Mouse (Mus musculus): ENCODE results near the gene Abca17. TPM values are rescaled to one million over a fixed set of nuclear protein-coding genes. Genes with fewer than 3 reads are reported as not detected.

The Abca17 gene
- polyA plus RNA-seq, 1 experiment from 2014 or later, result not detected

- Histone ChIP-seq H3K4me2 (no peak overlapping the region), H3K9ac (no peak overlapping the region), H3K27ac (no peak overlapping the region), H3K27me3 (no peaks in the 10 kb centered on the region), H3K9me3 (no peaks in the 10 kb centered on the region), H3K4me3 (replicated peaks) (no peak overlapping the region), H3K4me1 (no peaks in the 10 kb centered on the region), H3K36me3 (replicated peaks) (no peaks in the 10 kb centered on the region)
- ATAC-seq (ENCODE audit: low FRiP score), result no peak
- WGBS, result 82% methylated on average over 4 of the region's 4 CpGs
Observed at GRCm38 (mm10) chr17:24260516-24260915, 90.4 kb downstream of the Abca17 start.

GRCm38 (mm10) chr17:24259702-24260101, 91.2 kb downstream of the Abca17 start:
- Histone ChIP-seq H3K4me1 (no peaks in the 10 kb centered on the region), H3K27me3 (no peaks in the 10 kb centered on the region), H3K4me3 (replicated peaks) (no peak overlapping the region), H3K9ac (no peak overlapping the region), H3K27ac (no peak overlapping the region), H3K4me2 (no peak overlapping the region), H3K9me3 (no peaks in the 10 kb centered on the region), H3K36me3 (replicated peaks) (no peaks in the 10 kb centered on the region)
- ATAC-seq (ENCODE audit: low FRiP score), result no peak
- 79% methylated on average over 5 of the region's 5 CpGs for WGBS

- no peak overlapping the region for H3K27ac ChIP-seq
- H3K4me1 ChIP-seq, result no peaks in the 10 kb centered on the region
- no peaks in the 10 kb centered on the region for H3K36me3 ChIP-seq (replicated peaks)
- WGBS, result 75% methylated on average over 4 of the region's 4 CpGs
- H3K9me3 ChIP-seq, result no peaks in the 10 kb centered on the region
- no peak overlapping the region for H3K9ac ChIP-seq
- ATAC-seq (ENCODE audit: low FRiP score), result no peak
- no peak overlapping the region for H3K4me2 ChIP-seq
- no peak overlapping the region for H3K4me3 ChIP-seq (replicated peaks)
- H3K27me3 ChIP-seq, result no peaks in the 10 kb centered on the region
Observed at GRCm38 (mm10) chr17:24258981-24259380, 91.9 kb downstream of the Abca17 start.

GRCm38 (mm10) chr17:24252329-24252728, 98.5 kb downstream of the Abca17 start:
- Histone ChIP-seq H3K9me3 (no peaks in the 10 kb centered on the region), H3K4me2 (no peak overlapping the region), H3K4me3 (replicated peaks) (no peak overlapping the region), H3K36me3 (replicated peaks) (peaks cover 16% of the 10 kb centered on the region), H3K9ac (no peak overlapping the region), H3K27ac (0 out of 2 replicates have a peak overlapping the region, but pooled peaks have one; percentile 85), H3K27me3 (no peaks in the 10 kb centered on the region), H3K4me1 (peaks cover 14% of the 10 kb centered on the region)
- WGBS, result 92% methylated on average over 2 of the region's 2 CpGs
- no peak for ATAC-seq (ENCODE audit: low FRiP score)

GRCm38 (mm10) chr17:24251320-24252069, 99.4 kb downstream of the Abca17 start, which contains the start of gene Ccnf:
TSS of gene Ccnf (minus strand) at chr17:24251484.
- Histone ChIP-seq H3K4me3 (replicated peaks) (peak within 1 kb of the TSS; percentile 78), H3K9ac (peak within 1 kb of the TSS; percentile 85), H3K9me3 (no peaks in the 10 kb centered on the region), H3K27me3 (no peaks in the 10 kb centered on the region), H3K36me3 (replicated peaks) (peaks cover 24% of the 10 kb centered on the region), H3K4me2 (peak within 1 kb of the TSS; percentile 71), H3K4me1 (peaks cover 14% of the 10 kb centered on the region), H3K27ac (peak within 1 kb of the TSS; percentile 85)
- peak; percentile 100 for ATAC-seq (ENCODE audit: low FRiP score)
- under 1% methylated on average over 48 of the region's 48 CpGs for WGBS

- Histone ChIP-seq H3K9me3 (no peaks in the 10 kb centered on the region), H3K4me1 (peaks cover 14% of the 10 kb centered on the region), H3K27me3 (no peaks in the 10 kb centered on the region), H3K9ac (peak overlapping the region; percentile 85), H3K27ac (peak overlapping the region; percentile 76), H3K36me3 (replicated peaks) (peaks cover 29% of the 10 kb centered on the region), H3K4me2 (peak overlapping the region; percentile 71), H3K4me3 (replicated peaks) (peak overlapping the region; percentile 78)
- WGBS, result under 1% methylated on average over 32 of the region's 32 CpGs
- no peak for ATAC-seq (ENCODE audit: low FRiP score)
Observed at GRCm38 (mm10) chr17:24250988-24251319, 99.9 kb downstream of the Abca17 start.

- Histone ChIP-seq H3K4me2 (no peak overlapping the region; the same call in 1 of the 2 replicates), H3K9ac (no peak overlapping the region), H3K36me3 (replicated peaks) (peaks cover 47% of the 10 kb centered on the region), H3K27me3 (no peaks in the 10 kb centered on the region), H3K4me3 (replicated peaks) (no peak overlapping the region), H3K4me1 (peaks cover 14% of the 10 kb centered on the region), H3K27ac (no peak overlapping the region), H3K9me3 (peaks cover 7% of the 10 kb centered on the region; the same call in 1 of the 2 replicates)
- WGBS, result 98% methylated on average over 2 of the region's 2 CpGs
- ATAC-seq (ENCODE audit: low FRiP score), result no peak
Observed at GRCm38 (mm10) chr17:24248641-24249040, 102.2 kb downstream of the Abca17 start.

- ATAC-seq (ENCODE audit: low FRiP score), result no peak
- Histone ChIP-seq H3K4me1 (no peaks in the 10 kb centered on the region), H3K36me3 (replicated peaks) (peaks cover 92% of the 10 kb centered on the region), H3K27ac (no peak overlapping the region), H3K9me3 (peaks cover 7% of the 10 kb centered on the region; the same call in 1 of the 2 replicates), H3K4me2 (no peak overlapping the region), H3K27me3 (no peaks in the 10 kb centered on the region), H3K4me3 (replicated peaks) (no peak overlapping the region), H3K9ac (no peak overlapping the region)
- WGBS, result 95% methylated on average over 8 of the region's 8 CpGs
Observed at GRCm38 (mm10) chr17:24244061-24244460, 106.8 kb downstream of the Abca17 start.

- Histone ChIP-seq H3K4me2 (no peak overlapping the region), H3K9ac (no peak overlapping the region), H3K4me3 (replicated peaks) (no peak overlapping the region), H3K36me3 (replicated peaks) (peaks cover 92% of the 10 kb centered on the region), H3K27me3 (no peaks in the 10 kb centered on the region), H3K27ac (no peak overlapping the region), H3K4me1 (no peaks in the 10 kb centered on the region), H3K9me3 (peaks cover 7% of the 10 kb centered on the region; the same call in 1 of the 2 replicates)
- no peak for ATAC-seq (ENCODE audit: low FRiP score)
- WGBS, result 88% methylated on average over 4 of the region's 4 CpGs
Observed at GRCm38 (mm10) chr17:24243311-24243969, 107.4 kb downstream of the Abca17 start.

GRCm38 (mm10) chr17:24236921-24237320, 113.9 kb downstream of the Abca17 start:
- H3K9ac ChIP-seq, result no peak overlapping the region
- ATAC-seq (ENCODE audit: low FRiP score), result no peak
- no peaks in the 10 kb centered on the region for H3K9me3 ChIP-seq
- WGBS, result 96% methylated on average over 7 of the region's 7 CpGs
- no peak overlapping the region for H3K4me3 ChIP-seq (replicated peaks)
- H3K4me1 ChIP-seq, result no peaks in the 10 kb centered on the region
- H3K4me2 ChIP-seq, result no peak overlapping the region
- H3K27ac ChIP-seq, result no peak overlapping the region
- no peaks in the 10 kb centered on the region for H3K27me3 ChIP-seq
- H3K36me3 ChIP-seq (replicated peaks), result peaks cover 100% of the 10 kb centered on the region

GRCm38 (mm10) chr17:24236479-24236878, 114.4 kb downstream of the Abca17 start:
- H3K9ac ChIP-seq, result no peak overlapping the region
- no peaks in the 10 kb centered on the region for H3K9me3 ChIP-seq
- no peak for ATAC-seq (ENCODE audit: low FRiP score)
- no peak overlapping the region for H3K4me2 ChIP-seq
- H3K36me3 ChIP-seq (replicated peaks), result peaks cover 100% of the 10 kb centered on the region
- no peak overlapping the region for H3K4me3 ChIP-seq (replicated peaks)
- H3K4me1 ChIP-seq, result no peaks in the 10 kb centered on the region
- H3K27ac ChIP-seq, result no peak overlapping the region
- no peaks in the 10 kb centered on the region for H3K27me3 ChIP-seq
- WGBS, result 100% methylated on average over 1 of the region's 1 CpGs

- Histone ChIP-seq H3K4me1 (no peaks in the 10 kb centered on the region), H3K27me3 (no peaks in the 10 kb centered on the region), H3K9ac (no peak overlapping the region), H3K27ac (no peak overlapping the region), H3K36me3 (replicated peaks) (peaks cover 98% of the 10 kb centered on the region), H3K4me3 (replicated peaks) (no peak overlapping the region), H3K4me2 (no peak overlapping the region), H3K9me3 (no peaks in the 10 kb centered on the region)
- ATAC-seq (ENCODE audit: low FRiP score), result no peak
- WGBS, result 91% methylated on average over 7 of the region's 7 CpGs
Observed at GRCm38 (mm10) chr17:24227941-24228340, 122.9 kb downstream of the Abca17 start.

All from forebrain, embryonic 12.5 days (tissue).